Mouse (Mus musculus) gastrocnemius, postnatal 4 days (tissue): Measurements from ENCODE around the gene Birc3. TPM values are rescaled to one million over a fixed set of nuclear protein-coding genes. Genes with fewer than 3 reads are reported as not detected.
"Not testable (repeated sequence)": the region's sequence is repeated elsewhere in the genome, so short reads cannot be mapped to it uniquely, and the experiment has no call there.

Source experiments
- DNase-seq, 2 experiments: peaks; one replicate each; pipeline ENCODE4 v3.0.0; 2021 to 2022; ENCODE audit warnings: low spot score in 2 of 2, mixed read lengths in 2 of 2
- long read RNA-seq, 2 experiments: library from polyadenylated mRNA; stranded (forward); transcript quantifications; one replicate each; pipeline ENCODE4 v2.0.0; 2021
- total RNA-seq, 2 experiments: library from RNA; stranded (reverse); gene quantifications; 2 replicates each; pipeline ENCODE4 v1.2.3; 2021

Birc3 gene
- total RNA-seq, result 10 to 100 TPM; 12.6 to 14.1 TPM
- long read RNA-seq, experiment 1, partial matches to known transcripts, result 0 of 4 reads
- long read RNA-seq, experiment 1, other reads (novel, unspliced or antisense), result 1 of 4 reads
- long read RNA-seq, experiment 2, partial matches to known transcripts, result 0 of 6 reads
- long read RNA-seq, experiment 2, other reads (novel, unspliced or antisense), result 4 of 6 reads

DNA sequence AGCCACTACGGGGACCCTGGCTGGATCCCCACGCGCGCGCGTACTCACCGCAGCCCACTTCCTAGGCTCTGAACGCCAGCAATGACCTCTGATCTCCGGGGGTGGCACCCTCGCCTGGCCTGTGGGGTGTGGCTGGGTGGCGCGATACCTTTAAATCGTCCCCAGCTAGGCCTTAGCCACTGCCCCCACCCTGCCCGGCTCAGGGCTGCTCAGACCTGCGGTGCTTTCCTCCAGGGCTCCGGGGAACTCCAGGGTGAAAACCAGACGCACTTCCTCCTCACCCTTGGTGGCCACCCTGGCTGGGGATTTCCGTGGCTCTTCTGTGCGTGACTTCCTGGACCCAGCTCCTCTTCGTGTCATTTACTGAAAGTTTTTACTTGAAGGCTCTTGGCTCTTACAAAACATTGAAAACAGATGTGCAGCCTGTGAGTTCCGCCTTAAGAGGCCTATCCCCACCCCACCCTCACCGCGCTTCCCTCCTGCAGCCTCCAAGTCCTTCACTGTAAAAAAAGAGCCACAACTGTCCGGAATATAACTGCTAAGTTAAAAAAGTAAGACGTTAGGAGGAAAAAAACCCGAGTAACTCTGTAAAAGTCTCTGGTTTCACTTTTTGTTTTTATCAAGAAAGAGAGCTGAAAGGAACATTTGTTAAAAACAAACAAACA is at the start of gene Birc3:
Birc3 (minus strand) TSS at position 412 of the 665 bp plus-strand sequence.
- DNase-seq, result peak; percentile 20 to 65

DNA sequence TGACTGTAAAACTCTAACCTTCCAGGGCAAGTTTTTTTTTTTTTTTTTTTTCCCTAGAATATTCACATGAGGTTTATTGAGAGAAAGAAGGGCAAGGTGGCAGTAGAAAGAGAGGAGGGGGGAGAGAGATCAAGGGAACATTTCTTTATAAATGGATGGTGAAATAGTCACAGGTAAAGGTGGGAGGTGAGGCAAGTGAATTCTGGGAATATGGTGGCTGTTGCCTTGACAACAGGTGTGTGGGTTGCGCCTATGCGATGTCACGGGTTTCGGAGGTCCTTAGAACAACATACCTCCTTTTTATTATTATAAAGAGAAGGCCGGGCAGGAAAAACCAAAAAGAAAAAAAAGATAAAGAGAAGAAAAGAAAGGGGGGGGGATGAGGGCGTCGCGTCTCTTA is 41.9 kb upstream of the Birc3 start:
- no peak for DNase-seq

DNA sequence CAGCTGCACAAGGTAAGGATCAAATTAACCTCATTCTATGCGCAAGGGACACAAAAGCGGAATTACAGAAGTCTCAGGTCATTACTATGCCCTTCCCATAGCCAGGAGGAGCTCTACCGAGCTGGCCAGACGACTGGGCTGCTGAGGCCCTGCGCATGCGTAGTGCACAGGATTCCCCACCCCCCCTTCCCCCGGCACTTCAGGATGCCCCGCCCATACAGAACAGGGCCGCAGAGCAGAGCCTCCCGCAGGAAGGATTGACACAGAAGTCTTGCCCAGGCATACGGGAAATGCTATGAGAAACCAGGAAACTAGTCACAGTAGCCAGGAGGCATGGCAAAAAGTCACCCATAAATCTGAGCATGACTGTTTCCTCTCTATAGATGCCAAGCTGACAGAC is 41.5 kb upstream of the Birc3 start:
- peak in 1 of 2 experiments; percentile 43 for DNase-seq

DNA sequence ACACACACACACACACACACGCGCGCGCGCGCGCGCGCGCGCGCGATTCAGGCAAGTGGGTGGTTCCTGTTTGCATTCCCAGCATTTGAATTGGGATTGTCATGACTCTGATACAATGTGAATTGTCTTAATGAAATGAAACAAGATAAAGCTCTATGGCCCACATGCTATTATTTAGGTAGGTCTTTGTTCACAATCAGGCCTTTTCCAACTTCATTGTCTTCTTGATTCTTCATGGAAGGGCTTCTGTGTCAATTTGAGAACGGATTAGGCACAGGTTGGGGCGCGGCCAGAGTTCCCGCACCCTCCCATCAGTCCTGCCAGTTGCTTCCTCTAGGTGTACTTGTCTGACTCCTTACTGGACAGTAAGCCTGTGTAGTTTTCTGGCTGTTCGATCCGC is 41.0 kb upstream of the Birc3 start:
- DNase-seq, result no peak

DNA sequence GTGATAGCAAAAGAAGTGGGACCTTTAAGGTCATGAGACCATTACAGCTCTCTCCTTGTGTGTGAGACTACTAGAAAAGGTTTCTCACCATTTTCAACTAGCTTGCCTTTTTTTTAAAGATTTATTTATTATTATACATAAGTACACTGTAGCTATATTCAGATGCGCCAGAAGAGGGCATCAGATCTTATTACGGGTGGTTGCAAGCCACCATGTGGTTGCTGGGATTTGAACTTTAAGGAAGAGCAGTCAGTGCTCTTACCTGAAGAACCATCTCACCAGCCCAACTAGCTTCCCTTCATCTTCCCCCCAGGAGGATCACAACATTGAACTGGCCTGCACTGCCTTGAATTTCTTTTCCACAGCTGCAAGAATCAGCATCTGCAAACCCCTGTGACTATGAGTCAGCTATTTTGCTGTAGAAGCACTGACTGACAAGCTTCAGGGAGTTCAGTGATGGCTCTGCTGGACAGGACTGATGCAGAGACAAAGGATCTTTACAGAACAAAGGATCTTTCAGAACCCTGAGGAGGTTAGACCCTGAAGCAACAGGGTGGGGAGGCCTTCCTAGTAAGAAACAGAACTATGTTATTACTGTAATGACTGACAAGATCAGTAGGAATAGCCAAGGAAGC is 34.5 kb upstream of the Birc3 start:
- no peak for DNase-seq

DNA sequence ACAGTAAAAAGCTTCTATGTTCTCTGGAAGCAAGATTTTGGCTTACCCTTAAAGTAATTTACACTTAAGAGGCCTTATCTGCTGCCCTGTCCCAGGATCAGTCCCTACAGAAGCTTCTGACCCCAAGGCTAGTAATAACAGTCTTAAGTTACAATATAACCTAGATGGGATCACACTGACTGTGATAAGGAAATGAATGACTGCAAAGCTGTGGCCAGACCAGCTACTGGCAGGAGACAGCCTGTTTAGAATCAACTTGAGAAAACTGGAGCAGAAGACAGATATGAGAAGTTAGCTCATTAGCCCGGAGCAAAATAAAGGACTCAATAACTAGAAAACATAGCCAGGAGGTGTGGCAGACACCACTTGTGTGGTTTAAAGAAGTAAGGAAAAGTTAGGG is 33.6 kb upstream of the Birc3 start:
- no peak for DNase-seq

DNA sequence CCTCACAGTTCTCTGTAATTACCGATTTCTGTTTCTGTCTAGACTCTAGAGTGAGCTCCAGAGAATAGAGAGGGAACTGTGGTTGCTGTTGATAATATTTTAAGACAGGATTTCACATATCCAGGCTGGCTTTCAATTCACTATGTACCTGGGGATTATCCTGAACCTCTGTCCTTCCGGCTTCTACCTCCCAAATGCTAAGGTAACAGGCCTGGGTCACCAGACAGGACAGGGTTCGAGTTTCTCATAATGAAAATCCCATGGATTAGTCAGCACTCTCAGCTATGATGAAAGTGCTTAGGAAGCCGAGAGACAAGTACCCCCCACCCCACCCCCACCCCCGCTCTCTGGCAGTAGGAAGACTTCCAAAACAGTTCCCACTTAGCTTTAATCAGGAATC is 30.8 kb upstream of the Birc3 start:
- no peak for DNase-seq

DNA sequence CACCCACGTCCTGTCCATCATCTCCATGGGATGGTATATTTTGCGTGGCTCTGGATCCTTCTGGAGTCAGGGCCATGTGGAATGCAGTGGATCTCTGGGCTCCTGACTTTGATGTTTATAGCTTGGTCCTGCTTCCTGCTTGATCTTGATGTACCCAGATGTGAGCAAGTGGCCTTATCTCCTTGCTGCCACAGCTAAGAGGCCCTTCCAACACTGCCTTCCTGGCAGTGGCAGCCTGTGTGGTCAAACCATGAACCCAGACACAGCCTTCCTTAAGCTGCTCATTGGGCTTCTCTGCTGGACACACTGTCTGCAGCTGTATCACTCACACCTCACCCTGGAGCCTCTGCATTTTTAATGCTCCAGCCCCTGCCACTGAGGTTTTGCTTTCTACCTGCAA is 30.3 kb upstream of the Birc3 start:
- no peak for DNase-seq

DNA sequence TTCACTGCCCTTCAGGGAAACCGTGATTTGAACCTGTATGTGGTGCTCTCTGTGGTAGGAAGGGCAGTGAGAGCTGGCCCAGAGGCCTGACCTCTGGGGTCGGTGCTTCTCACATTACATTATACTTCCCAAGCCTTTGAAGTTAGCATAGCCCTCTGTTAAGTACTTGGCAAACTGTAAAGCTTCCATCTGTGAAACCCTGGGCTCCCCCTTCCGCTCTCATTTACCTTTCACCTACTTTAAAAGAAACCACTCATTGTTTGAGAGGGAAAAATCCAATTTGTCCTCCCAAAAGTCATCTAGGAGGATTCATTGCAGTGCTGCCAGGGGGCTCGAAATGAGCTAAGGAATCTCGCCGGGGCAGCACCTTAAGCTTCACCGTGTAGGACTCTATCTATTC is 29.3 kb upstream of the Birc3 start:
- no peak for DNase-seq

DNA sequence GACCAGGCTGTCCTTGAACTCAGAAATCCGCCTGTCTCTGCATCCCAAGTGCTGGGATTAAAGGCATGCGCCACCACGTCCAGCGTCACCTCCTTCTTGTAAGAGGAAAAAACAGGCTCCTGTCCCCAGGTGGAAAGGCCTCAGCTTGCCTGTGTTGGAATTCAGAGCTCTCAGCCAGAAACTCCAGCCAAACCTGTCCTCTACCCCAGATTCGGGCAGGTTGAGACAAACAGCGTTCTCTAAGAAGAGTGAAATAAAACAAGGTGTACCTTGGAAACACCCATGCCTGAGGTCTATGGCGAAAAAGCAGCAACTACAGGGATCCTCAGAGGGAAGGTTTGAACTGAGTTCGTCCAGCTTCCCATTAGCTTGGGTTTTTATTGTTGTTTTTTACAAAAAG is 28.0 kb upstream of the Birc3 start:
- DNase-seq, result no peak

DNA sequence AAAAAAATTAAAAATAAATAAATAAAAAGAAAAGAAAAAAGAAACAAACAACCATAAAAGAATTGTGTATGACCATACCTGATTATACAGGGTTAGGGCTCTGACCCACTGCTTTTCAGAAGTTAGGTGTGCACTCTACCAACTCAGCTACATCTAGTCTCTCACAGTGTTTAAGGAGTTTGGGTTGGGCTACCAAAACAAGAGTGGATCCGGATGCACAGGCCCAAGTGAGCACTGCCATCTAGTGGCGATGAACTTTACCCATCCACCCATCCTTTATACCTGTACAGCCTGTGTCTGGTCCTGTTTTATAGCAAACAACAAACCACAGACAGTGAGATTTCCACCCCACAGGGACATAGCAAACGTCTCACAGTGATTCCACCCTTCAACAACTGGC is 24.5 kb upstream of the Birc3 start:
- peak; percentile 29 to 61 for DNase-seq

DNA sequence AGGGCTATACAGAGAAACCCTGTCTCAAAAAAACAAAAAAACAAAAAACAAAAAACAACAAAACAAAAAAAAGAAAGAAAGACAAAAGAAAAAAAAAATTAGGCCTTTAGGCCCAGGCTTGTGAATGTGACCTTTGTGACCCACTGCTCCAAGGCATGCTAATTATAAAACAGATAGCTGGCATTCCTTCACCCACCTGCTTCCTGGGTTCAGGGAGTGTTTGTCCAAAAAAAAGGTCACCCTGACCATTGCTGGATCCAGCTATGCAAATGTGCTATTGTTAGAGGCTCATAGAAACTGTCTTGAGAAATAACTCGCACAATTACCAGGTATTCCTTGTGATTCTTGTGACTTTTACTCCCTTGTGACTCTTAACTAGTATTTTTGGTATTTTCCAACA is 18.8 kb upstream of the Birc3 start:
- DNase-seq, result not testable (repeated sequence)

DNA sequence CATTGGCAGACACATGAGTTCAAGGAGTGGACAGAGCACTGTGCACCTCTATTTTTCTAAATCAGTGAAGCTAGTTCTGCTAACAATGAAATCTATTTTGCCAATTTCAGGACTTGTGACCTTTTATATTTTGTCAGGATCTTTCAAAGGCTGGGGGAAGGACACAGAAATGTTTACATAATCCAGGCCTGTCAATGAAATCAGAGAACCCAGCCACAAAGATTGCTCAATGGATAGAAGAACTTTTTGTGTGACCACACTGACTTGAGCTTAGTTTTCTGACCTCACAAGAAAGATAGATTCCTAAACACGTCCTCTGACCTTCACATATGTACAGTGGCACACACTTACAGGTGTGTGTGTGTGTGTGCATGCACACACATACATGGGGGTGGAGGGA is 18.2 kb upstream of the Birc3 start:
- no peak for DNase-seq

DNA sequence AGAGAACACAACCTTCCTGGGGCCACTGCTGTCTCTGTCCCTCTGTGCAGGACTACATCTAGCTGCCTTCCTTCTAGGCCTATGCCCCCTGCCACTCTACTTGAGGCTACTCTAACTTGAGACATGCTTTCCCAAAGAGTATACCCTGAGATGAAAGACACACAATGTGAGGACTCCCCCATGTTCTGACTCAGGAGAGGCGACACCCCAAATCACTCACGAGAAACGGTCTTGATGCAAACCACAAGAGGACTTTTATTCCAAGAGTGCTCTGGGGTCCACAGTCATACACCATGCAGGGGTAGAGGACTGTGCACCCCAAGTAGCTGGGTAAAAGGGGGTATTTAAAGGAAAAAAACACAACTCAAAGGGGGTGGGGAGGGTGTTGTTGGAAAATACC is 11.4 kb upstream of the Birc3 start:
- no peak for DNase-seq

DNA sequence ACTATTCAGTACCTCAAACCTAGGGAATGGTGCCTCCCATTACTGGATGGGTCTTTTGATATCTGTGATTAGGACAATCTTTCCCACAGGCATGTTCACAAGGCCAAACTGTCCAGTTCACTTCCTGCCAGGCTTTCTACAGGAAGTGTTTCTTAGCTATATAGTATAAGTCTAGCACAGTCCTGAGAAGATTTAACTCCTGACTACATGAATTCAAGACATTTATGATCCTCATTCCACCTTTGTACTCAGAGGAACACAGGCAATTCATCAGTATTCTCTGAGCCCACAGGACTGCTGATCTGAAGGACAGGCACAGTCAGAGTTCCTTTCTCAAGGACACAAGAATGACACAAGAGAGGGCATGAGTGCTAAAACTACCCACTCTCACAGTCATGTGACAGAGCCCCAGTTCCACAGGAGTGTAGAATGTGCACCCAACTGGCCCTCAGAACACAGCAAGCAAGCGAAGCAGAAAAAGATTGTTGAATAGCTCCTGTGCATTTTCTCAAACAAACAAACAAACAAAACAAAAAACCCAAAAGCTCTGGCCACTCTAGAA is 9.4 kb upstream of the Birc3 start:
- no peak for DNase-seq

DNA sequence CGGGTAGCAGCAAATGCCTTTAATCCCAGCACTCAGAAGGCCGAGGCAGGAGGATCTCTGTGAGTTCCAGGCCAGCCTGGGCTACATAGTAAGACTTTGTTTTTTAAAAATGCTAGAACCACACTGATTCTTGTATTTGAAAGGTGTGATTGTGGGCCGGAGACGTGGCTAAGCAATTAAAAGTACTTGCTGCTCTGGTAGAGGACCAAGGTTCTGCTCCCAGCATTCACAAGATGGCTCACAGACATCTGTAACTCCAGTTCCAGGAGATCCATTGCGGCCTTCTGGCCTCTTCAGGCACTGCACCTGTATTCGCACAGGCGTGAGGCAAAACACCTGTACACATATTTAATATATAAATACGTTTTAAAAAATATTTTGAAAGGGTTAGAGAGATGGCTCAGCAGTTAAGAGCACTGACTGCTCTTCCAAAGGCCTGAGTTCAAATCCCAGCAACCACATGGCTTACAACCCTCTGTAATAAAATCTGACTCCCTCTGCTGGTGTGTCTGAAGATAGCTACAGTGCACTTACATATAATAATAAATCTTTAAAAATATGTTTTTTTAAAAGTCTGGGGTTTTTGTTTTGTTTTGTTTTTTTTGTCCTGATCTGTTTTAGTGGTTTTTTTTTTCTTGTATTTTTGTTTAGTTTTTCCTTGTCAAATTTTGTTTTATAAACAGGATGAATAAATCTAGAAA is 675 bp upstream of the Birc3 start:
- no peak for DNase-seq

DNA sequence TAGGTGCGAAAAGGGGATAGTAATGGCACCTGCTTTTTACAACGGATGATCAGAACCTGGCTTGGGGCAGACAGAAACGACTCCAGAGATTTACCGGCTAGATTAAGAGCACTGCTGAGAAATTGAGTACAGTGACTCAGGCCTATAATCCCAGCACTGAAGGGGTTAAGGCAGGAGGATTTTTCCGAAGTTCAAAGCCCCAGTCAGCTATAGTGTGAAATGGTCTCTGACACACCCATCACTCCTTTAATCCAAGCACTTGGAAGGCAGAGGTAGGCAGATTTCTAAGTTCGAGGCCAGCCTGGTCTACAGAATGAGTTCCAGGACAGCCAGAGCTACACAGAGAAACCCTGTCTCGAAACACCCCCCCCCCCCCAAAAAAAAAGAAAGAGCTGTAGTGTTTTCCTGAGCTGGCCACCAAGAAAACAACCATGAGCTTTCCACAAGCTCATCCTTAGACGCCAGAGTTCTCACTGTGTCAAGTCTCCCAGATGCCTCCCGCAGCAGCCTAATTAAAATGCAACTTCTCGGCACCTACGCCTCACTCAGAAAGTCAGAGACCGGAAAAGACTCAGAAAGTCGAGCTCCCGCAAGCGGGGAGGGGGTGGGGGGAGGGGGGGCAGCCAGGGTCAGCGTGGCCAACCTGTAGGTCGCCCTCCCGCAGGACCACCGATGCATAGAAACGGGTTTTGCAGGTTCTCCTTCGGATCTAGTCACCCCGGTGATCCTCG is 777 bp downstream of the Birc3 start:
- peak in 1 of 2 experiments; percentile 18 for DNase-seq

DNA sequence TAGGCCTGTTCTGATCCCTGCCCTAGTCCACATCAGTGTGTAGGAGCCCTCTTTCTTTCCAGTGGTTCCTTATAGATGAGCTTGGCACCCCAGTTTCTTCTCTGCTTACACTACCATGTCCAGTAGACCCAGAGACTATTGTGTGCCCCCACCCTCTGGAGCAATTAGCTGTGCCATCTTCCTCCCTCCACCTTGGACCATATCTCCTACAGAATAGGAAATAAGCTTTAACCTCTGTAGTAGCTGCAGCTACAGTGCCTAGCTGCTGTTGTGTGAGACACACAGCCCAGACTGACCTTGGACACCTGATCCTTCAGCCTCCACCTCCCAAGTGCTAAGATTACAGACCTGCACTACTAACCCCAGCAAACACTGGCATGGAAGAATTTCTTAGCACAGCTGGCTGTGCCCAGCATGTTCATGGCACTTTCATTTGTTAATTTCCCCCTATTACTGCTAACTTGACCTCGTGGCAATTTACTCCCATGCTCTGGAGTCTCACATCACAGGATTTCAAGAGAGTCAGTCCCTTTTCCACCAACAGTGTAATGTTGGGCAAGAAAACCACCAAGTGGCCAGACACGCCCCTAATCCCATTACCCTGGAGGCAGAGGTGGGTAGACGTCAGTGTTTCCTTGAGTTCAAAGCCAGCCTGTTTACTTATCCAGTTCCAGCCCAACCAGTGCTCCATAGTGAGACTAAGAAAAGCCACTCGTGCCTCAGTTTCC is 1.5 kb downstream of the Birc3 start:
- DNase-seq, result no peak

DNA sequence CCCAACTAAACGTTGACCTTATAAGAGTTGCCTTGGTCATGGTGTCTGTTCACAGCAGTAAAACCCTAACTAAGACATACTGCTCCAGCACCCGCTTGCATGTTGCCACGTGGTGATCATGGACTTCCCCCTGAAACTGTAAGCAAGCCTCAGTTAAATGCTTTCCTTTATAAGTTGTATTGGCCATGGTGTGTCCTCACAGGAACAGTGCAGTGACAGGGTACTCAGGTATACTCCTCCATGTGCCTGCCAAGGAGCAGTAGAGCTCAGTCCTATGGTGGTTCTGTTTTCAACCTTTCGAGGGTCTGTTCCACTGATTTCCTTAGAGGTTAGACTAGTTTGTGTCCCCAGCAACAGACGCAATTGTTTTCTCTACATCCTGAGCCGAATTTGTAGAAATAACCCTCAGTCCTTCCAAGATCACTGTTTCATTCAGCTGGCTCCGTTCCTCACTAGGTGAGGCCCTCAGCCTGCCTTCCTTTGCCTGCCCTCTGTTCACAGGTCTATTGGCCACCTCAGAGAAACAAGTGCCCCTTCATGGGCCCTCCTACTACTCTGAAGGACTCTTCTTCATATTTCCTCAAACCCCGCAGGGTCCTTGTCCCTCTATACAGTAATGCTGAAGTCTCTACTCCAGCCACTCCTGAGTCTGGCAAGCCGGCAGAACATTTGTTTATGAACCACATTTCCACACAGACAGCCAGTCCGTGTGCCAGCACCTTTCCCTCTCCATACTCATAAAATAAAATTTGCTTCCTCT is 2.2 kb downstream of the Birc3 start:
- DNase-seq, result no peak
